Mouse (Mus musculus) hindbrain, embryonic 11.5 days (tissue): ENCODE results near the gene Gm614. TPM values are rescaled to one million over a fixed set of nuclear protein-coding genes. Genes with fewer than 3 reads are reported as not detected.

ENCODE experiments used
- ATAC-seq: fragments of 200-750 bp; cut with Nextera tagmentation; 2 replicates; pipeline ENCODE4 v1.8.0; 2017; ENCODE audit warnings: mild to moderate bottlenecking, moderate TSS enrichment, moderate library complexity; ENCODE audit not compliant: low FRiP score
- DNase-seq: peaks from one replicate; pipeline ENCODE4 v3.0.0-alpha.2; 2015; ENCODE audit warnings: low spot score
- H3K27ac ChIP-seq: fragments of 300-500 bp; sonication (generic); 2 replicates; pipeline ENCODE4 v1.5.1; 2014; ENCODE audit warnings: mild to moderate bottlenecking, low read depth, low read length
- H3K27me3 ChIP-seq: fragments of 300-500 bp; sonication (generic); 2 replicates; pipeline ENCODE4 v1.6.1; 2014; ENCODE audit warnings: mild to moderate bottlenecking, low read length, moderate library complexity, mixed read lengths; ENCODE audit not compliant: control insufficient read depth, insufficient read depth
- H3K36me3 ChIP-seq: fragments of 300-500 bp; sonication (generic); 2 replicates; pipeline ENCODE4 v1.6.1; 2014; ENCODE audit warnings: mild to moderate bottlenecking, low read length, moderate library complexity, mixed read lengths; ENCODE audit not compliant: control insufficient read depth, insufficient read depth
- H3K4me1 ChIP-seq: fragments of 300-500 bp; sonication (generic); replicated peaks from 2 replicates; pipeline ENCODE4 v1.6.1; 2014; ENCODE audit warnings: low read length, mixed read lengths; ENCODE audit not compliant: control insufficient read depth, insufficient read depth
- H3K4me2 ChIP-seq: fragments of 300-500 bp; sonication (generic); replicated peaks from 2 replicates; pipeline ENCODE4 v1.6.1; 2014; ENCODE audit warnings: mild to moderate bottlenecking, low read depth, low read length
- H3K4me3 ChIP-seq: fragments of 300-500 bp; sonication (generic); 2 replicates; pipeline ENCODE4 v1.5.1; 2014; ENCODE audit warnings: low read depth, low read length
- H3K9ac ChIP-seq: fragments of 300-500 bp; sonication (generic); 2 replicates; pipeline ENCODE4 v1.6.1; 2014; ENCODE audit warnings: low read depth, low read length
- H3K9me3 ChIP-seq: fragments of 300-500 bp; sonication (generic); 2 replicates; pipeline ENCODE4 v1.6.1; 2016; ENCODE audit warnings: low read length; ENCODE audit not compliant: control insufficient read depth
- WGBS: fragments of 180-500 bp; shearing (Covaris S2); extraction: QIAGEN DNeasy Blood & Tissue Kit; methylation state at CpG from one replicate; pipeline ENCODE4 v1.1.7; 2014; 5-methylcytosine and 5-hydroxymethylcytosine counted together
- polyA plus RNA-seq: library from polyadenylated mRNA; unstranded; fragments of >200 nt; fragmentation: Nextera tagmentation; extraction: Ambion mirVana; gene quantifications from 2 replicates; pipeline ENCODE4 v1.2.1, GENCODE M21; 2014

The Gm614 gene
- not detected in 2 replicates for polyA plus RNA-seq

- H3K27me3 ChIP-seq, result no peaks in the 10 kb centered on the region
- no peak for ATAC-seq
- WGBS, result 93% methylated on average over 1 of the region's 1 CpGs
Observed at GRCm38 (mm10) chrX:101263892-101264291, at the start of gene Gm614. Gm614 (minus strand) TSS chrX:101263992.

DNA sequence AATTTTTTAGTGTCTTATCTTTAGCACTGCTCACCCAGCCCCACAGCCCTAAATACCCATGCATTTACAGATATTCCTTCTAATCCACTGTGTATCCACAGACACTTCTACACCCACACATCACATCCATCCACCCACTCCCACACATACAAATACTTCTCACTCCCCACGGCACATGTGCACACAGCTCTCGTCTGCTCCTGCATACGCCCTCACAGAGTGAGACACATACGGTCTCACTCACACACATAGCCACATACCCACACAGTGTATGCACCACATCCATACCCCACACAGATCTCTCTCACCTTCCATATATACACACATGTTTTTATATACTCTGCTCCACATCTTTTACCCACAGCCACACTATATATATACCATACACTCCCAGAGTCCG, 45.5 kb upstream of the Gm614 start:
- Histone ChIP-seq H3K9ac (no peak overlapping the region), H3K4me2 (no peak overlapping the region), H3K9me3 (no peaks in the 10 kb centered on the region), H3K27ac (no peak overlapping the region), H3K4me1 (no peaks in the 10 kb centered on the region), H3K4me3 (no peak overlapping the region), H3K27me3 (0 out of 2 replicates have a peak, but pooled peaks cover 2% of the 10 kb centered on the region), H3K36me3 (no peaks in the 10 kb centered on the region)
- ATAC-seq (no peak), DNase-seq (no peak)
- whole genome bisulfite sequencing, result 95% methylated on average over 5 of the region's 5 CpGs

More at GRCm38 (mm10) chrX:101263892-101264291, at the start of gene Gm614:
- no peaks in the 10 kb centered on the region for H3K9me3 ChIP-seq
- no peaks in the 10 kb centered on the region for H3K36me3 ChIP-seq
- no peak within 1 kb of the TSS for H3K9ac ChIP-seq
- no peak within 1 kb of the TSS for H3K27ac ChIP-seq
- no peak for DNase-seq
- H3K4me3 ChIP-seq, result no peak within 1 kb of the TSS
- H3K4me1 ChIP-seq, result no peaks in the 10 kb centered on the region; the same call in 1 of the 2 replicates
- no peak within 1 kb of the TSS for H3K4me2 ChIP-seq

- no peaks in the 10 kb centered on the region for H3K4me1 ChIP-seq
- no peak overlapping the region for H3K27ac ChIP-seq
- H3K4me3 ChIP-seq, result no peak overlapping the region
- 39% methylated on average over 2 of the region's 2 CpGs for WGBS
- H3K27me3 ChIP-seq, result 0 out of 2 replicates have a peak, but pooled peaks cover 2% of the 10 kb centered on the region
- DNase-seq, result no peak
- no peak for ATAC-seq
- H3K9me3 ChIP-seq, result no peaks in the 10 kb centered on the region
- no peak overlapping the region for H3K9ac ChIP-seq
- H3K4me2 ChIP-seq, result no peak overlapping the region
- H3K36me3 ChIP-seq, result no peaks in the 10 kb centered on the region
Observed at GRCm38 (mm10) chrX:101304646-101305045, 40.9 kb upstream of the Gm614 start.

DNA sequence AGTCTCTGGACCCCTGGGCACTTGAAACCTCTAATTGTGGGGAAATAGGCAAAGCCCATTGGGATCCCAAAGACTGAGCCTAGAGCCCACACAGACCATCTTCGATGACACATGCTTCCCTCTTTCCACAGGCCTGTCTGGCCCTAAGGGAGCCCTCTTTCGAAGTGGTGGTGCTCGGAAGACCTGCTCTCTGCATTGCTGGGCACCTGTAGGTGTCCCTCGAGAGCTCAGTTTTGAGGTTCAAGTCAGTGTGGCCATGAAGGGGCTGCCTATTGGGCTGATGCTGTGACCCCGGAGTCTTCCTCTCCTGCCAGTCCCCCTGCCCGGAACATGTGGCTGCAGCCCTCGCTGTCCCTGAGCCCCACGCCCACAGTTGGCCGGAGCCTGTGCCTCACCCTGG, 37.9 kb upstream of the Gm614 start:
- Histone ChIP-seq H3K36me3 (no peaks in the 10 kb centered on the region), H3K27me3 (0 out of 2 replicates have a peak, but pooled peaks cover 2% of the 10 kb centered on the region), H3K4me2 (no peak overlapping the region; the same call in 1 of the 2 replicates), H3K4me3 (no peak overlapping the region), H3K27ac (no peak overlapping the region), H3K9me3 (no peaks in the 10 kb centered on the region), H3K9ac (no peak overlapping the region), H3K4me1 (no peaks in the 10 kb centered on the region)
- ATAC-seq (no peak), DNase-seq (no peak)
- WGBS, result 73% methylated on average over 9 of the region's 9 CpGs

DNA sequence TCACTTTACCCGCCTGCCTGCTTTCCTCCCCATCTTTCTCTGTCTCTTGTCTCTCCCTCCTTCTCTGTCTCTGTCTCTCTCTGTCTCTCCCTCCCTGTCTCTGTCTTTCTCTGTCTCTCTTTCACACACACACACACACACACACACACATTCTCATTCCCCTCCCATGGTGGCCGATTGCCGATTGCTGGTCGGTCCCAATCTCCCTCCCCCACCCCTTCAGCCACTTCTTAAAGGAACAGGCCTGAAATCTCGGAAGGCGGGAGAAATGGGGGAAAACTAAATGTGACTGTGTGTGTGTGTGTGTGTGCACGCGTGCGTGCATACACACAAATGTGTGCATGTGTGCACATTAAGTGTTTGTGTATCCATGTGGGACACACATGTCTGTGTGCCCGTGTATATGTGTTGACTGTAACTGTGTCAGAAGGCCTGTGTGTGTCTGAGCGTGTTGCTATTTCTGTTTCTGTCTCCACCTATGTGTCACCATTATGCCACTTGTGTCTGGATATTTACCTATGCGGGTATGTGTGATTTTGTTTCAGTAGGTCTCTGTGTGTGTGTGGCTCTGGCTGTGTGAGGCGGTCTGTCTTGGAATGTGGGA, 36.7 kb upstream of the Gm614 start:
- no peak overlapping the region for H3K27ac ChIP-seq
- ATAC-seq (peak; percentile 62; the same call in 1 of the 2 replicates), DNase-seq (no peak)
- H3K36me3 ChIP-seq, result peaks cover 3% of the 10 kb centered on the region; the same call in 1 of the 2 replicates
- WGBS, result 24% methylated on average over 13 of the region's 13 CpGs
- H3K9me3 ChIP-seq, result no peaks in the 10 kb centered on the region
- H3K4me1 ChIP-seq, result no peaks in the 10 kb centered on the region
- H3K4me2 ChIP-seq, result peak overlapping the region; percentile 36
- no peaks in the 10 kb centered on the region; the same call in 1 of the 2 replicates for H3K27me3 ChIP-seq
- peak overlapping the region; percentile 53 for H3K9ac ChIP-seq
- peak overlapping the region; percentile 40 for H3K4me3 ChIP-seq

DNA sequence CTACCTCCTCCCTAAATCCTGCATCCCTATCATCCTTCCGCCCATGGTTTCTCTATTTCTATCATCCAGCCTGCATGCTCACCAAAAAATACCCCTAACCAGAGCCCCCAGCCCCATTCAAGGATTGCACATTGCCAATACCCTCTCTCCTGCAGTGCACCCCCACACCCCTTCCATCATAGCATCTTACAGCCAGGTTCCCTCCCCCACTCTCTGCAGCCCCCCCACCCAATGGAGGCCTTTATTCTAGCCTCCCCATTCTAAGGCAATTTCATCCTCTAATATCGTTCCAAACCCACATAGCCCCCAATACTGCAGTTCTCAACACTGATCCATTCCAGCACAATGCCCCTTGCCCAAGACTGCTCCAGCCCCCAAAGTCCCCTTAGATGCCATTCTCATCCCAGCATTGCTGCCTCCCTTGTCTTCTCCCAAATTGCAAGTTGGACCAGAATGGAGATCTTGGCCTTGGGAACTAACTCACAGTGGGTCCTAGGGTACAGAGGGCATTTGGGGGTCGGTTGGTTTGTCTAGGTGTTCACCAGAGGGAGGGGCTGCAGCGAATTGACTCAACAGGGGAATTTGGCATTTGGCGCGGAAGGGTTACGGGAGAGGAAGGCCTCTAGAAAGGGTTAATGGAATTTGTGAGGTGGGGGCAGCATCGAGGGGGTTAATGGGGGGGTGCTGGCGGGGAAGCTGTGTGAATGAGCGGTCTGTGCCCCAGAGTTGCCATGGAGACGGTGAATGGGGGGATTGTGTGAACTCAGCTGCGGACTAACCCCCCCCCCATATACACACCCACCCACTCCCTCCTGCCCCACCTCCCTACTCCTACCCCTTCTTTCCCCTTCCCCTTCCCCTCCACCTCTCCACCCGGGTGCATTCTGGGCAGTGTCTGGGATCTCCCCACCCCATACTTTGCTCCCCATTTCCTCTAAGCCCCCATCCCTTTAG, 36.0 kb upstream of the Gm614 start:
- H3K27me3 ChIP-seq, result no peaks in the 10 kb centered on the region; the same call in 1 of the 2 replicates
- peak overlapping the region; percentile 54 for H3K9ac ChIP-seq
- 21% methylated on average over 12 of the region's 13 CpGs for WGBS
- peak; percentile 62 for DNase-seq
- H3K27ac ChIP-seq, result peak overlapping the region; percentile 58; the same call in 1 of the 2 replicates
- H3K4me2 ChIP-seq, result peak overlapping the region; percentile 36
- no peaks in the 10 kb centered on the region for H3K9me3 ChIP-seq
- ATAC-seq, result peak; percentile 76
- H3K4me1 ChIP-seq, result no peaks in the 10 kb centered on the region
- peak overlapping the region; percentile 40 for H3K4me3 ChIP-seq
- H3K36me3 ChIP-seq, result peaks cover 3% of the 10 kb centered on the region; the same call in 1 of the 2 replicates

- H3K27me3 ChIP-seq, result no peaks in the 10 kb centered on the region; the same call in 1 of the 2 replicates
- WGBS, result 14% methylated on average over 11 of the region's 24 CpGs
- H3K4me3 ChIP-seq, result peak within 1 kb of the TSS; percentile 40
- peak within 1 kb of the TSS; percentile 58; the same call in 1 of the 2 replicates for H3K27ac ChIP-seq
- no peaks in the 10 kb centered on the region for H3K4me1 ChIP-seq
- H3K9ac ChIP-seq, result peak within 1 kb of the TSS; percentile 54
- H3K9me3 ChIP-seq, result no peaks in the 10 kb centered on the region
- H3K4me2 ChIP-seq, result peak within 1 kb of the TSS; percentile 36
- H3K36me3 ChIP-seq, result peaks cover 3% of the 10 kb centered on the region; the same call in 1 of the 2 replicates
- DNase-seq (peak; percentile 53), ATAC-seq (peak; percentile 33; the same call in 1 of the 2 replicates)
Observed at GRCm38 (mm10) chrX:101299055-101299454, 35.3 kb upstream of the Gm614 start, which contains the start of gene Nlgn3. Nlgn3 (plus strand) TSS chrX:101299168.

DNA sequence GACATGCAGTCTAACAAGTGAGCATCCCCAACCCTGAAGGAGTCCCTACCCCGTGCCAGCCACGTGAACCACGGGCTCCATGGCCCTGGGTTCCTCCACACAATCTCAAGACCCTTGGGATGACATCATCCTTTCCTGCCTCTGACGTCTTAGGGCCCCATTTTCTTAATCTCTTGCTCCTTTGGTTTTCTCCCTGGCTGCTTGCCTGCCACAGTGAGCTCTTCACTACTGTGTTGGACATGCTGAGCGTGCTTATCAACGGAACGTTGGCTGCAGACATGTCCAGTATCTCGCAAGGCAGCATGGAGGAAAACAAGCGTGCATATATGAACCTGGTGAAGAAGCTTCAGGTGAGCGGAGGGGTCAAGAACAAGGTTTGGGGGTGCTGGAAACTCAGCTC, 26.3 kb upstream of the Gm614 start:
- ATAC-seq (no peak), DNase-seq (no peak)
- Histone ChIP-seq H3K36me3 (no peaks in the 10 kb centered on the region), H3K4me3 (no peak overlapping the region), H3K9ac (no peak overlapping the region), H3K4me2 (no peak overlapping the region), H3K27me3 (no peaks in the 10 kb centered on the region), H3K27ac (no peak overlapping the region), H3K9me3 (no peaks in the 10 kb centered on the region), H3K4me1 (no peaks in the 10 kb centered on the region)
- 90% methylated on average over 10 of the region's 10 CpGs for WGBS
